Mouse (Mus musculus) brown adipose tissue, adult 24 weeks (tissue): ENCODE measurements at regions not wholly inside any gene's neighbourhood (a gene's known extent, or its start where the extent isn't known, plus 50 kb on each side); places are given as distances from the start of the nearest gene placed in this dataset.

ENCODE experiments used
- H3K27ac ChIP-seq: fragments of 200-500 bp; replicated peaks from 2 replicates; pipeline ENCODE4 v1.5.1; 2012; ENCODE audit warnings: low read depth, mild to moderate bottlenecking, low read length
- H3K4me1 ChIP-seq: fragments of 200-500 bp; 2 replicates; pipeline ENCODE4 v1.6.1; 2012; ENCODE audit warnings: low read length, mixed read lengths; ENCODE audit not compliant: control insufficient read depth, insufficient read depth, insufficient read length
- H3K4me3 ChIP-seq: fragments of 200-500 bp; 2 replicates; pipeline ENCODE4 v1.5.1; 2012; ENCODE audit warnings: low read depth, mild to moderate bottlenecking, low read length, moderate library complexity; ENCODE audit not compliant: insufficient read depth

DNA sequence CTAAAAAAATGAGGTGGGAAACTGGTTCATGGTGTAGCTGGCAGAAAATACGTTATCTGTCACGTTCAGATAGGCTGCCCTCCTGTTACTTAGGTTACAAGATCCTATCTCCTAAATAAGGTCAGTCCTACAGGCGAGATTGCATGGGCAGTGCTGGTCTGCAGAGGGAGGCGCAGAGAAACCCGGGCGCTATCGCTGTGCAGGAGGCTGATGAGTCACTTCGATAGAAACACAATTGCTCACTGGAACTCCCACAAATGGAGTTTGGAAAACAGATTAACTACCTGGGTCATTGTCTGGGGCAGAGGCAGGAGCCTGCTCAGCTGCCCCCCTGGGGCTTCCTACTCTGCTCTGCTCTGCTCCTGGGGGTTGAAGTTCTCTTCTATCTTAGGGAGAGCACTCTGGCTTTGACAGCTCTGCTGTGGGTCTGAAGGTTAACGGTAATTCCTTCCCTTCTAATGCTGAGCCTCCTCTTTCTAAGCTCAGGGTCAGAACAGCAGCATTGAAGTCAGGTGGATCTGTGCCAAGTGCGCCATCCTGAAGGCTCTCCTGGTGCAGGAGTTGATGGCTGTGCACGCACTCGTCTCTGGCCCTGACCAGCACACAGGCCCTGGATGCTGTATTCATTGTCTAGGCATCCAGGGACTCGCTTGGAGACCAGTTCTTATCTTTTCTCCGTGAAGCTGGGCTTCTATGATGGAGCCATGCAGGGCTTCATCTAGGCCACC is 349.9 kb upstream of the Myt1l start:
- no peaks in the 10 kb centered on the region for H3K4me1 ChIP-seq
- H3K4me3 ChIP-seq, result no peak overlapping the region
- H3K27ac ChIP-seq, result no peak overlapping the region

GRCm38 (mm10) chr12:29179405-29179804 is 348.8 kb upstream of the Myt1l start:
- H3K27ac ChIP-seq, result no peak overlapping the region
- H3K4me3 ChIP-seq, result no peak overlapping the region
- H3K4me1 ChIP-seq, result no peaks in the 10 kb centered on the region

GRCm38 (mm10) chr12:29180576-29180975 is 347.6 kb upstream of the Myt1l start:
- no peak overlapping the region for H3K4me3 ChIP-seq
- no peak overlapping the region for H3K27ac ChIP-seq
- H3K4me1 ChIP-seq, result no peaks in the 10 kb centered on the region

DNA sequence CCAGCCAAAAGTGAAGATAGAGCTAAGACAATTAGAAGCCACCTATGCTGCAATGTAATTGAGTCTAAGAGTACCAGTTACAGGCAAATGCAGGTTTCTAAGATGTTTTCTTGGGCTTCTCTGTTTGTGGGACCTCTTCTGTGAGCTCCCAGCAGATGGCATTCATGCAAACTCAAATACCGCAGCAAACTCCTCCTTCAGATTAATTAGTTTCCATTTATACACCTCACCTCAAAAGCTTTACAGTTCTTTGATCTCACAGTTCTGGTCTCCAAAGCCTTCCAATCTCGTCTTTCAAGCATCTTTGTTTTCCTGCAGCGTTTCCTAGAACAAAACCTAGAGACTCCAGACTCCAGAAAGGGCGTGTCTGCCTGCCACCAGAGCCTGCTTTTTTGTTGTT is 340.6 kb upstream of the Myt1l start:
- no peak overlapping the region for H3K27ac ChIP-seq
- H3K4me3 ChIP-seq, result no peak overlapping the region
- no peaks in the 10 kb centered on the region for H3K4me1 ChIP-seq

DNA sequence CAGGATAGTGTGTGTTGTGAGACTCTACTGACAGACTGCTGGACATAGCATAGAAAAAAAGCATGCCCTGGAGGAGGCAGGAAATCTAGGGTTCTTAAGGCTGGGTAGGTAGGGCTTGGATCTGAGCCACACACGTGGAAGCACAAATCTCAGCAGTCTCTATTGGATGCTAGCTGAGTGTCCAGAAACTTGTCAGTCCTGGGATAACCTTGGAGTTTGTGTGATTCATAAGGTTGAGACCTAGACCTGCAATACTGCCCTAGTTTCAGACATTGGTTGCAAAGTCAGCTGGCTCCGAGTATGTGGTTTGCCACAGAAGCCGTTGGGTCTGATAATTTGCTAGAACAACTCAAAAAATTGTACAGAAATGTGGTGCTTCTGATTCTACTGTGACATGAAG is 335.8 kb upstream of the Myt1l start:
- Histone ChIP-seq H3K4me1 (no peaks in the 10 kb centered on the region), H3K27ac (no peak overlapping the region), H3K4me3 (no peak overlapping the region)

DNA sequence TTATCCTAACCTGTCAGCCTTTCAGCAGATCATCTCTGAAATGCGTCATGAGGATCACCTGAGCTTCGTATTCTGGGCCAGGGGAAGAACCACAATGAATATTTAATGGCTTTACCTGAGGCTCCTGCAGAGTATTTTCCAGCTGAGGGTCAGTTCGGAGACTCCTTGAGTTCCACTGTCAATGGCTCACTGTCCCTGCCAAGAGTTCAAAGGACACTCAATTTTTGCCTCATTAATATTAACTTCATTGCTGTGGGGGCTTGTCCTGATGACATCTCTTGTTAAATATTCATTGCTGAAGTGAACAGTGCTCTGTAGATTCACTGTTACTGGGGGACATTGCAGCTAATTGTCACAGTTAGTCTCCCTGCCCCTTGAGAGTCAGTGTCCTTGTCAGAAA is 316.2 kb upstream of the Myt1l start:
- no peaks in the 10 kb centered on the region for H3K4me1 ChIP-seq
- no peak overlapping the region for H3K4me3 ChIP-seq
- no peak overlapping the region for H3K27ac ChIP-seq

GRCm38 (mm10) chr12:29213625-29214024 is 314.6 kb upstream of the Myt1l start:
- Histone ChIP-seq H3K4me3 (no peak overlapping the region), H3K27ac (no peak overlapping the region), H3K4me1 (no peaks in the 10 kb centered on the region)

DNA sequence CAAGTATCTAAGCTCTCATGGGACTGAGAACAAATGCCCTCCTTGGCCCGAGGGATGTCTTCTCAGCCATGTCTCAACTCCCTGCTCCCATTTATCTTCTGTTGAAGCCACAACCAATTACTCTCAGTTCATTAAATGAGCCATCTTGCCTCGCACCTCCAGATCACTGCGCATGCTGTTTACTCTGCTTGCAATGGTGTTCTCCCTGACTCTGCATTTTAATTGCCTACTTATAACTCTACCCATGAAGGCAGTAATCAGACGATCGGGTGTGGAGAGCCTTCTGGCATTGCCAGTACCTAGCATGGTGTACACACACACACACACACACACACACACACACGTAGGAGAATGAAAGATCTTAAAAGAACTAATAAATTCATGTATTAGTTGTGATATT is 306.1 kb upstream of the Myt1l start:
- Histone ChIP-seq H3K4me1 (no peaks in the 10 kb centered on the region), H3K27ac (no peak overlapping the region), H3K4me3 (no peak overlapping the region)

GRCm38 (mm10) chr12:29226001-29226400 is 302.2 kb upstream of the Myt1l start:
- Histone ChIP-seq H3K4me1 (no peaks in the 10 kb centered on the region), H3K27ac (no peak overlapping the region), H3K4me3 (no peak overlapping the region)

GRCm38 (mm10) chr12:29232492-29233447 is 295.4 kb upstream of the Myt1l start:
- Histone ChIP-seq H3K4me1 (no peaks in the 10 kb centered on the region), H3K27ac (no peak overlapping the region), H3K4me3 (no peak overlapping the region)

GRCm38 (mm10) chr12:29236496-29236895 is 291.7 kb upstream of the Myt1l start:
- no peak overlapping the region for H3K27ac ChIP-seq
- H3K4me1 ChIP-seq, result peaks cover 2% of the 10 kb centered on the region; the same call in 1 of the 2 replicates
- H3K4me3 ChIP-seq, result no peak overlapping the region

DNA sequence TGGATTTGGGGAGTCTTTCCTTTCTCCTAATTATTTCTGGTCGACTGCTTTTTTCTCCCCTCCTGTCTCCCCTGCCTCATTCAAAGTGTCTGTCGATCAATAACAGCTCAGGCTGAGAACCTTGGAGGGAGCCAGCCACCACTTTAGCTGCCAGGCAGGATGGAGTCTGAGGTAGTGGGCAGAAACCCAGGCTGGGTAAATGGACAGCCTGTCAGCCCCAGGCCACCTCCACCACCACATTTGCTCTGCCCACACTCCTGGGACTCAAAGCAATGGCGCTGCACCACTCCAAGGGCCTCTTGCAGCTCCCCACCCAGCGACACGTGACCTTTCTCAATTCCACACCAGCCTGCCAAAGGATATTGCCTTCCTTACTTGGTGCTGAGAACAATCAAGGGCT is 290.7 kb upstream of the Myt1l start:
- peaks cover 2% of the 10 kb centered on the region; the same call in 1 of the 2 replicates for H3K4me1 ChIP-seq
- no peak overlapping the region for H3K4me3 ChIP-seq

DNA sequence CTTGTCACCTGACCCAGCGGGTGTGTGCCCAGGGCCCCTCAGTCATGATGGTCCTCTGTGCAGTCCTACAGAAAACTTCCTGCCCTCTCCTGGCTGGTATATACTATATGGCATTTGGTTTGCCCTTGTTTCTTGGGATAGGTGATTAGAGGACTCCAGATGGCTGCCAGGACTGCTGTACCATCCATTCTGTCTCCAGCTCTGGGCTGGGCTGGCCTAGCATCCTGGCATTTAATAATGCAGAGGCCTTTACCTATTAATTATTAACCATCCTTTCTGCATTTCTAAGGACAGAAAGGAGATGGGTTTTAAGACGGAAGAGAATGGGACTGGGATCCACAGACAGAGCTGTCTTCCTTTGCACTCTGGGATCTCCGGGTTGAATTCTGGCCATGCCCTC is 288.7 kb upstream of the Myt1l start:
- Histone ChIP-seq H3K4me3 (no peak overlapping the region), H3K27ac (no peak overlapping the region), H3K4me1 (peaks cover 2% of the 10 kb centered on the region; the same call in 1 of the 2 replicates)

More for the DNA sequence above, 290.7 kb upstream of the Myt1l start:
- H3K27ac ChIP-seq, result no peak overlapping the region

GRCm38 (mm10) chr12:29239975-29240374 is 288.2 kb upstream of the Myt1l start:
- Histone ChIP-seq H3K4me3 (no peak overlapping the region), H3K27ac (no peak overlapping the region), H3K4me1 (peaks cover 2% of the 10 kb centered on the region; the same call in 1 of the 2 replicates)

DNA sequence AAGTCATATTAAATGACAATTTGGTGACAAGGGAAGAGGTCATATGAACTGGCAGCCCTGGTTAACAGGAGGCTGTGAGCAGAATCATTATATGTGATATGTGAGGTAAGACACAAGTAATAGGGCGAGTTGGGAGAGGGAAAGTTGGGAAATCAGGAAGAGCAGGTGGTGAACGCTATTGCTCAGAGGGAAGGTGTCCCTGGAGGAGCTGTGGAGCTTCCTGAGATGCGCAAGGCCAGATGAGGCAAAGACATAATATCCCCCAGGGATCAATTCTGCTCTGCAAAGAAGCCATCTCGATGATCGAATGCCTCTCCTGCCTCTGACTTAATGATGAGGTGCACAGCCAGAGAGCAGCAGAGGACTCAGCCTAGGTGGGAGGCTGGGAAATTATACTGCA is 285.1 kb upstream of the Myt1l start:
- no peak overlapping the region for H3K4me3 ChIP-seq
- peaks cover 2% of the 10 kb centered on the region; the same call in 1 of the 2 replicates for H3K4me1 ChIP-seq
- no peak overlapping the region for H3K27ac ChIP-seq
